Mouse (Mus musculus) bone marrow, adult 2 months (tissue): ENCODE results near the gene Xylt2. TPM values are rescaled to one million over a fixed set of nuclear protein-coding genes. Genes with fewer than 3 reads are reported as not detected.
"Not testable (repeated sequence)": the region's sequence is repeated elsewhere in the genome, so short reads cannot be mapped to it uniquely, and the experiment has no call there.

Experiments used
- H3K27ac ChIP-seq: fragments of 200-500 bp; 2 replicates; pipeline ENCODE4 v1.5.1; 2012; ENCODE audit warnings: low read depth, mild to moderate bottlenecking, control low read depth, inconsistent platforms, low read length; ENCODE audit not compliant: control insufficient read depth, poor library complexity, insufficient read depth
- H3K4me1 ChIP-seq: fragments of 200-500 bp; 2 replicates; pipeline ENCODE4 v1.6.1; 2011; ENCODE audit warnings: low read length; ENCODE audit not compliant: control insufficient read depth, insufficient read depth
- H3K4me3 ChIP-seq: fragments of 200-500 bp; replicated peaks from 2 replicates; pipeline ENCODE3; 2011; ENCODE audit warnings: mild to moderate bottlenecking, low read depth, low read length, control low read depth; ENCODE audit not compliant: control insufficient read depth
- CTCF ChIP-seq: fragments of 200-500 bp; IDR thresholded peaks from 2 replicates; pipeline ENCODE4 v1.5.1; 2011; ENCODE audit warnings: low read length, control low read depth; ENCODE audit not compliant: control insufficient read depth, insufficient read depth
- POLR2A ChIP-seq: fragments of 200-500 bp; IDR thresholded peaks from 2 replicates; pipeline ENCODE4 v1.6.1; 2011; ENCODE audit warnings: low read depth, mild to moderate bottlenecking, control low read depth, low read length, borderline replicate concordance; ENCODE audit not compliant: control insufficient read depth
- WGBS: fragments of 180-500 bp; shearing (Covaris S2); methylation state at CpG from one replicate; pipeline ENCODE4 v1.1.7; 2018; 5-methylcytosine and 5-hydroxymethylcytosine counted together
- polyA plus RNA-seq: library from polyadenylated mRNA; stranded (reverse); fragments of >200 nt; gene quantifications from 2 replicates; pipeline ENCODE4 v1.2.4, GENCODE M21; 2011; ENCODE audit warnings: low replicate concordance; ENCODE audit not compliant: missing spikeins, insufficient read depth, insufficient read length

The Xylt2 gene
- polyA plus RNA-seq, 1 experiment = 7.4 TPM

GRCm38 (mm10) chr11:94661344-94661743 lies 16.0 kb downstream of the Xylt2 start:
- no peak overlapping the region for H3K27ac ChIP-seq
- no peaks in the 10 kb centered on the region for H3K4me1 ChIP-seq
- no peak for TF ChIP-seq POLR2A
- TF ChIP-seq CTCF = no peak
- H3K4me3 ChIP-seq = no peak overlapping the region
- WGBS = 67% methylated on average over 1 of the region's 1 CpGs

DNA sequence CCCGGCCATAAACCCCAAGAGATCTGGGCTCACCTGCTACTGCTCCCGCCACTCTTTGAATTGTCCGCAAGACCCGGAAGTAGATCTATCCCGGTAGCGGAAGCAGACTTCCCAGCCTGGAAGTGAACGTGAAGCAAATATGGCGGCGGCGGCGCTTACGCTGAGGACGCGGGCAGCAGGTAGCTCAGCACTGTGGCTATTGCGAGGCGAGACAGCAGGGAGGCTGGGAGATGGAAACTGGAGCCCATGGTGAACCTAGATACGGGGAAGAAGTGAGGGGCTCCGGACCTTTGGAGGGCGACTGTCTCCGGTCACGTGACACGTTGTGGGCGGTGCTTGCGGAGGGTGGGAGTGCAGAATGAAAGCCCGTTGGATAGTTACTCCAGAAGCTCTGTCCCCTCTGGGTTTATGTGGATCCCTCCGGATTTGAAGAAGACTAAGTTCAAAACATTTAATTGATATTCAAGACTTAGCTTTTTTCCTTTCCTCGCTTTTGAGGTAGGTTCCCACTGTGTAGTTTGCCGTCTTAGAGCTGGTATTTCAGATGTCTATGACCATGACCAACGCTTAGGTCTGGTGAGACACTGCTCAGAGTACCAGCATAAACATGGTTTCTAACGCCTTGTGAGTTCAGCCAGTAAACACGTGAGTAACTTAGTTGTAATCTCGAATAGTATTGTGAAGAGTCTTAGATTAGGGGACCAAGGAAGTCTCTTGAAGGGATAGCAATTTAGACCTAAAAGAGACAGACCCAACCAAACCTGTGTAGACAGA lies 23.5 kb downstream of the Xylt2 start, which contains the start of the genes Mrpl27 and Eme1:
TSS of gene Mrpl27 (plus strand) at position 105 of the 774 bp plus-strand sequence.
TSS of gene Eme1 (minus strand) at position 302 of the 774 bp plus-strand sequence.
- peaks cover 1% of the 10 kb centered on the region for H3K4me1 ChIP-seq
- H3K4me3 ChIP-seq = peak within 1 kb of the TSS; percentile 99
- under 1% methylated on average over 32 of the region's 32 CpGs for WGBS
- TF ChIP-seq CTCF (no peak), POLR2A (peak; percentile 5; the same call in 1 of the 2 replicates)
- peak within 1 kb of the TSS; percentile 95 for H3K27ac ChIP-seq

DNA sequence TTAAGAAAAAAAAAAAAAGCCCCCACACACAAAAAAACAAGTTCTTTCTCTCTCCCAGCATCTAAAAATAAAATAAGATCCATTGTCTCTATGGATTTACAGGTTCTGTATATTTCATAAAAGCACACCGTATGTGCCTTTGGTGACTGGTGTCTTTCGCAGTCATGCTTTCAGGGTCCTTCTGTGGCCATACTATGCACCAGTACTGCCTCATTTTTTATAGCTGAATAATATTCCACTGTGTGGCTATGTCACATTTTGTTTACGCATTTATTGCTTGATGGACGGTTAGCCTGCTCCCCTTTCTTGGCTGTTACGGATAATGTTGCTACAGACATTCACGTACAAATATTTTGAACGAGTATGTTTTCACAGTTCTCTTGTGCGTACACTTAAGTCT lies 24.3 kb downstream of the Xylt2 start:
- TF ChIP-seq CTCF = no peak
- no peak for TF ChIP-seq POLR2A
- no peak overlapping the region for H3K27ac ChIP-seq
- WGBS = 48% methylated on average over 8 of the region's 8 CpGs
- H3K4me1 ChIP-seq = peaks cover 1% of the 10 kb centered on the region
- peak overlapping the region; percentile 99 for H3K4me3 ChIP-seq

GRCm38 (mm10) chr11:94651241-94651640 lies 26.1 kb downstream of the Xylt2 start:
- not testable (repeated sequence) for H3K4me1 ChIP-seq, H3K4me3 ChIP-seq, H3K27ac ChIP-seq
- WGBS = 88% methylated on average over 7 of the region's 7 CpGs

DNA sequence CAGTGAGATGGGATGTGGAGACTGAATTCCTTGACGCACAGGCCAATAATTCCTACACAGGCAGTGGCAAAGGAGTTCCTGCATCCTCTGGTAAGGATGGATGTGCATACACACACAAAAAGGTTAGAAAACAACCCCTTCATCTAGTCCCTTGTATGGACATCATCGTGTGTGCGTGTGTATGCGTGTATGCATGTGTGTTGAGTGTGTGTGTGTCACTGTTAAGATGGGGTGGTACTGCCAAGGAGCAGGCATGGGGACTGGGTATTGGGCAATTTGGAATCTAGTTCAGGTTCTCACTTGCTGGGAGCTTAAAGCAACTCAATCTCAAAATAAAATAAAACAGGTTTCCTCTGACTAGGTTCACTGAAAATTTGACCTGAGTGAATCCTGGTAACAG lies 30.9 kb downstream of the Xylt2 start:
- Histone ChIP-seq H3K4me3 (no peak overlapping the region), H3K4me1 (no peaks in the 10 kb centered on the region), H3K27ac (no peak overlapping the region)
- 88% methylated on average over 4 of the region's 4 CpGs for WGBS
- TF ChIP-seq CTCF = no peak
- TF ChIP-seq POLR2A = no peak

GRCm38 (mm10) chr11:94644461-94645219 lies 32.7 kb downstream of the Xylt2 start:
- 89% methylated on average over 8 of the region's 8 CpGs for WGBS
- TF ChIP-seq POLR2A (no peak), CTCF (no peak)
- Histone ChIP-seq H3K27ac (no peak overlapping the region), H3K4me1 (no peaks in the 10 kb centered on the region), H3K4me3 (no peak overlapping the region)

- TF ChIP-seq POLR2A (no peak), CTCF (no peak)
- WGBS = 82% methylated on average over 5 of the region's 5 CpGs
- no peak overlapping the region for H3K27ac ChIP-seq
- no peak overlapping the region for H3K4me3 ChIP-seq
- H3K4me1 ChIP-seq = peaks cover 1% of the 10 kb centered on the region
Measured at GRCm38 (mm10) chr11:94634431-94634830, 42.9 kb downstream of the Xylt2 start.

GRCm38 (mm10) chr11:94632988-94633387 lies 44.3 kb downstream of the Xylt2 start:
- no peak overlapping the region for H3K27ac ChIP-seq
- H3K4me1 ChIP-seq = peaks cover 1% of the 10 kb centered on the region
- TF ChIP-seq POLR2A = no peak
- TF ChIP-seq CTCF = no peak
- 81% methylated on average over 8 of the region's 8 CpGs for WGBS
- H3K4me3 ChIP-seq = no peak overlapping the region

- Histone ChIP-seq H3K27ac (no peak overlapping the region), H3K4me3 (no peak overlapping the region), H3K4me1 (peaks cover 1% of the 10 kb centered on the region)
- TF ChIP-seq POLR2A (no peak), CTCF (no peak)
- whole genome bisulfite sequencing = 89% methylated on average over 5 of the region's 5 CpGs
Measured at GRCm38 (mm10) chr11:94631969-94632368, 45.3 kb downstream of the Xylt2 start.
